Mouse (Mus musculus) lung, embryonic 15.5 days (tissue): ENCODE measurements around the gene Stac2. TPM values are rescaled to one million over a fixed set of nuclear protein-coding genes. Genes with fewer than 3 reads are reported as not detected.

Experiments used
- ATAC-seq: fragments of 200-750 bp; cut with Nextera tagmentation; 2 replicates; pipeline ENCODE4 v1.8.0; 2017; ENCODE audit warnings: moderate number of reproducible peaks, borderline replicate concordance; ENCODE audit not compliant: low FRiP score, low TSS enrichment; ENCODE audit errors: extremely low read depth
- H3K27ac ChIP-seq: fragments of 300-500 bp; sonication (generic); 2 replicates; pipeline ENCODE4 v1.5.1; 2015; ENCODE audit warnings: moderate library complexity, mild to moderate bottlenecking, inconsistent platforms
- H3K27me3 ChIP-seq: fragments of 300-500 bp; sonication (generic); 2 replicates; pipeline ENCODE4 v1.6.1; 2015; ENCODE audit warnings: inconsistent platforms
- H3K36me3 ChIP-seq: fragments of 300-500 bp; sonication (generic); 2 replicates; pipeline ENCODE4 v1.6.1; 2015; ENCODE audit warnings: inconsistent platforms
- H3K4me1 ChIP-seq: fragments of 300-500 bp; sonication (generic); 2 replicates; pipeline ENCODE4 v1.6.1; 2015; ENCODE audit warnings: inconsistent platforms
- H3K4me2 ChIP-seq: fragments of 300-500 bp; sonication (generic); 2 replicates; pipeline ENCODE4 v1.6.1; 2015; ENCODE audit warnings: inconsistent platforms, mild to moderate bottlenecking, moderate library complexity
- H3K4me3 ChIP-seq: fragments of 300-500 bp; sonication (generic); 2 replicates; pipeline ENCODE4 v1.5.1; 2015; ENCODE audit warnings: mild to moderate bottlenecking, inconsistent platforms
- H3K9ac ChIP-seq: fragments of 300-500 bp; sonication (generic); 2 replicates; pipeline ENCODE4 v1.6.1; 2015; ENCODE audit warnings: inconsistent platforms
- H3K9me3 ChIP-seq: fragments of 300-500 bp; sonication (generic); 2 replicates; pipeline ENCODE4 v1.6.1; 2016; ENCODE audit warnings: inconsistent platforms
- WGBS: fragments of 180-500 bp; shearing (Covaris S2); methylation state at CpG from one replicate; pipeline ENCODE4 v1.1.7; 2015; 5-methylcytosine and 5-hydroxymethylcytosine counted together
- microRNA-seq: library from miRNA; unstranded; fragments of <30 nt; microRNA quantifications from one replicate; pipeline ENCODE4, GENCODE M21; 2016
- polyA plus RNA-seq: library from polyadenylated mRNA; unstranded; fragments of >200 nt; fragmentation: Nextera tagmentation; extraction: Ambion mirVana; gene quantifications from 2 replicates; pipeline ENCODE4 v1.2.1, GENCODE M21; 2015

The Stac2 gene
- polyA plus RNA-seq, 1 experiment from 2014 or later: 0.16 TPM

DNA sequence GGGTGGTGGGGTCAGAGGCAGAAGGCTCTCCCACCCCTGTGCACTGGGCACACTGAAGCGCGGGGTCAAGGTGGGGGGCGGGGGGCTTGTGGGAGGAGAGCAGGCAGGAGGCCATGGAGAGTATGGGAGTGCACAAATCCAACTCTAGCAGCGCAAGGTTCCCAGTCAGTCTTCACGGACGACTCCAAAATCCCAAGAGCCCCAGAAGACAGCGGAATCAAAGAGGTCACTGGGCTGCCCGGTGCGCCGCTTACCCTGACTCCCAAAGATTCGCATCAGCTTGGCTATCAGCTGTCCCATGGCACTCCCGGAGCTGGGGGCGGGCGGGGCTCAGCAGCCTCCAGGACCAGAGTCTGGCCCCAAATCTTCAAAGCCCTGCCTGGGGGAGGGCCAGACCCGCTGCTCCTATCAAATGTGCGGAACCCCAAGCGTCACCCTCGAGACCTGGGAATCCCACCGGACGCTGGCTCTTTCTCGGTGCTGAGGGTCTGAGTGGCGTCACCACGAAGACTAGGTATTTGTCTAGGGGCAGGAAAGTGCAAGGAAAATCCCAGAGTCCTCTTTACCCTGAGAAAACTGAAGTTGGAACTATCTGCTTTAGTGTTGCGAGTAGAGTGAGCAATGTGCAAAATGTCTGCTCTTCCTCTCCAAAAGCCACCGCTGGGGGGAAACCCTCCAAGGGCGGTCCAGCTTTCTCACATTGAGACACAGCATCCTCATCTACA lies 57.5 kb downstream of the Stac2 start, which contains the start of gene Arl5c:
Gene Arl5c (minus strand): TSS at position 618 of the 725 bp plus-strand sequence.
- peak; percentile 50; the same call in 1 of the 2 replicates for ATAC-seq
- H3K4me2 ChIP-seq: peak within 1 kb of the TSS; percentile 91
- H3K9me3 ChIP-seq: no peaks in the 10 kb centered on the region
- 1% methylated on average over 26 of the region's 26 CpGs for WGBS
- peak within 1 kb of the TSS; percentile 51 for H3K4me3 ChIP-seq
- no peaks in the 10 kb centered on the region for H3K36me3 ChIP-seq
- H3K27me3 ChIP-seq: peaks cover 20% of the 10 kb centered on the region; the same call in 1 of the 2 replicates
- peaks cover 18% of the 10 kb centered on the region for H3K4me1 ChIP-seq
- H3K27ac ChIP-seq: peak within 1 kb of the TSS; percentile 13; the same call in 1 of the 2 replicates
- peak within 1 kb of the TSS; percentile 38 for H3K9ac ChIP-seq

- peaks cover 9% of the 10 kb centered on the region; the same call in 1 of the 2 replicates for H3K27me3 ChIP-seq
- peaks cover 22% of the 10 kb centered on the region for H3K4me1 ChIP-seq
- ATAC-seq: 0 out of 2 replicates have a peak, but pooled peaks have one; percentile 36
- H3K27ac ChIP-seq: no peak overlapping the region
- 8% methylated on average over 13 of the region's 13 CpGs for WGBS
- H3K4me2 ChIP-seq: peak overlapping the region; percentile 91
- peak overlapping the region; percentile 38; the same call in 1 of the 2 replicates for H3K9ac ChIP-seq
- peak overlapping the region; percentile 51 for H3K4me3 ChIP-seq
- H3K9me3 ChIP-seq: no peaks in the 10 kb centered on the region
- H3K36me3 ChIP-seq: no peaks in the 10 kb centered on the region
Measured at GRCm38 (mm10) chr11:97994539-97995100, 58.6 kb downstream of the Stac2 start.

DNA sequence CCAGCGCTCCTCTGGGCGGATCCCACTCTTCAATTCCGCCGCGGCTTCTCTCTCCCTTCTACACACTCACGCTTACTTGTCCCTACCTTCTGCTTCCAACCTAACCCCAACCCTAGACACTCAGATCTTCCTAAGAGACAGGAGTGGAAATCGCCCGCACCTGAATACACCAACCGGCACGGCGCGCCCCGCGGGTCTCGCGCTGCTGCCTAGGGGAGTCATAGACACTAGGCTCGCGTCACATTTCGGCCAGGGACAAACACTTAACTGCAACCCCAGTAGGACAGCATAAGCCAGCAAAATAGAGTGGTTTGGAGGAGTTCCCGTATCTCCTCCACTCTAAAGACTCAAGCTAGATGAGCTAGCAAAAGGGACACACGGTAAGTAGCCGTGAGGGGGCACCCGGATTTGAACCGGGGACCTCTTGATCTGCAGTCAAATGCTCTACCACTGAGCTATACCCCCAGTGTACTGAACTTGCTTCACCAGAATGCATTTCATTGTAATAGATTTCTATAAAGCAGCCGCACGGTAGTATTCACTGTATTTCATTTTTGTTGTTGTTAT lies 64.6 kb downstream of the Stac2 start:
- Histone ChIP-seq H3K9ac (peak overlapping the region; percentile 73), H3K27me3 (peaks cover 30% of the 10 kb centered on the region), H3K9me3 (no peaks in the 10 kb centered on the region), H3K4me2 (peak overlapping the region; percentile 82), H3K36me3 (no peaks in the 10 kb centered on the region), H3K4me3 (peak overlapping the region; percentile 79), H3K27ac (peak overlapping the region; percentile 85), H3K4me1 (peaks cover 28% of the 10 kb centered on the region)
- ATAC-seq: peak; percentile 82
- under 1% methylated on average over 26 of the region's 26 CpGs for WGBS

DNA sequence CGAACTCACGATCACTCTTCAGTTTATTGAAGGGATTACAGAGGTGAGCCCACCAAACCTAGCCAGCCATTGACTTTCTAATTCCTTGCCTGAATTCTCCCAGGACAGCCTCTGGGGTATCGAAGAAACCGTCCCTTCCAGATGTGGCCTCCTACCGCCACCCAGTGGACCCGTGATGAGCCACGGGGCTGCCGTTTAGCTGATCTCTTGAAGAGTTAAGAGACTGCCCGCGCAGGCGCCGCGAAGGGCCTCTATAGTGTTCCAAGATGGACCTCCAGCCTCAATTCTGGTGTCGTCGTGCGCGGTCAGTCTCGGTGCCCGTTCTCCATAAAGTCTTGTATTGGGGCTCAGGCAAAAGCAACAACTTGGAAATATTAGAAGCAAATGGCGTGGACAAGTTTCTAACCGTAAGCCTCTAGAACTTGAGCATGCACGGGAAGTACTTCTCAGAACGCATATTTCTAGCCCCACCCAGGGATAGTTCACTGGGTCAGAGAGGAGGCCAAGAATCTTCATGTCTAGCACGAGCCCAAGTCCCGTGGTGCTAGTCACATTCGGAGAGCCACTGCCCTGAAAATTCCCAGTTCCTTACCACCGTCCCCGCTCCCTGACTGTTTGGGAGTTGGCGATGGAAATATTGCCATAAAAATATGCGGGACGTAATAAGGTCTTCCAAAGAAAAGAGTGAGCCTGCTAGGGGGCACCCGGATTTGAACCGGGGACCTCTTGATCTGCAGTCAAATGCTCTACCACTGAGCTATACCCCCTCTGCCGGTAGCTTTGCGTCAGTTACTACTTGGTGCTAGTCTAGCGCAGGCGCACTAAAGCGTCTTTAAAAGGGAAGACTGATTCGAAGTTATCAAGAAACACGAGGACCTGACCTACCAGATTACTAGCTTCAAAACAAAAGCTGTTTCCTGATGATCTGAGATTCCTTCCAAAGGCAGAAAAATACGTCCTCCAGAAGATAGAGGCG lies 65.4 kb downstream of the Stac2 start:
- Histone ChIP-seq H3K9me3 (no peaks in the 10 kb centered on the region), H3K36me3 (no peaks in the 10 kb centered on the region), H3K4me3 (peak overlapping the region; percentile 79), H3K4me2 (peak overlapping the region; percentile 82), H3K4me1 (peaks cover 28% of the 10 kb centered on the region), H3K27ac (peak overlapping the region; percentile 88), H3K9ac (peak overlapping the region; percentile 73), H3K27me3 (peaks cover 30% of the 10 kb centered on the region)
- peak; percentile 82 for ATAC-seq
- under 1% methylated on average over 42 of the region's 42 CpGs for WGBS

DNA sequence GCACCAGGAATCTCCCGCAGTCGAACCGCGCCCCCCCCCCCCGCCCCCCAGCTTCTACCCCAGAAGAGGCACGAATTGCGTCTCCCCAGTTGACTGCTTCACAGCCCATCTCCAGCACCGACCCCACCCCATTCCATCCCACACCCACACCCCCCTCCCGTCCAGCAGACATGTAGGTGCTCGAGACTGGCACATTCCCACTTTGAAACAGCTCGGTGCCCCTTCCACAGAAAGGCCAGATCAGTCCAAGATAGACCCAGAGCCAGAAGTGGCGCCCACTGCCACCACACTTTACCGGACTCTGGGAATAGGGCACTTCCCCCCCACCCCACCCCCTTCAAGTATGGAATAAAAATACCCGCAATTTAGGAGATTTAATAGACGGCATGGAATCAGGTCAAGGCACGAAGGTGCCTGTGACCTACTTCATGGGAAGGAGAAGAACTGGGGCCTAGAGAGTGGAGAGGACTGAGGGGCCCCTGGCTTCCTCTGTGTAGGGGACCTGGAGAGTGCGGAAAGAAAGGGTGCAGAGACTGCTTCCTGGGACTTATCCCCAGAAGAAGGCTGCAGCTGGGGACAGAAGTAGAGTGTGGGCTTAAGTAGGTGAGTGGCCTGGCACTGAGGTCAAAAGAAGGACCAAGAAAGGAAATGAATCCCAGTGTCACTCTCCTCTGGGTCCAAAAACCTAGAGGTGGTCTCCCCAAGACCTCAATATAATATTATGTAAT lies 66.4 kb downstream of the Stac2 start:
- Histone ChIP-seq H3K36me3 (no peaks in the 10 kb centered on the region), H3K27me3 (peaks cover 30% of the 10 kb centered on the region), H3K27ac (no peak overlapping the region), H3K9me3 (no peaks in the 10 kb centered on the region), H3K4me1 (peaks cover 28% of the 10 kb centered on the region), H3K4me2 (peak overlapping the region; percentile 82), H3K9ac (peak overlapping the region; percentile 51; the same call in 1 of the 2 replicates), H3K4me3 (peak overlapping the region; percentile 79)
- ATAC-seq: no peak
- 27% methylated on average over 14 of the region's 17 CpGs for WGBS

Small RNA genes within 50 kb of the gene (microRNA-seq; reads per million reads assigned to microRNA genes)
- gene Gm27597: not detected

Other genes starting within 250 kb of the Stac2 start
- 4.2 and 4.4 TPM in 2 replicates for gene B230217C12Rik, start 212.7 kb downstream of the Stac2 start, polyA plus RNA-seq
- 0.42 and 0.64 TPM in 2 replicates for gene Fbxo47, start 169.3 kb downstream of the Stac2 start, polyA plus RNA-seq
- gene Plxdc1, start 67.0 kb downstream of the Stac2 start, polyA plus RNA-seq: 0.89 and 1.3 TPM in 2 replicates
- 6.8 and 9.0 TPM in 2 replicates for gene Arl5c, start 57.3 kb downstream of the Stac2 start, polyA plus RNA-seq
- 4.9 and 5.2 TPM in 2 replicates for gene Cacnb1, start 30.4 kb downstream of the Stac2 start, polyA plus RNA-seq
- 1,039 and 1,081 TPM in 2 replicates for gene Rpl19, start 26.8 kb downstream of the Stac2 start, polyA plus RNA-seq
- 14.0 and 17.6 TPM in 2 replicates for gene Fbxl20, start 96.9 kb upstream of the Stac2 start, polyA plus RNA-seq
- 57.8 and 60.8 TPM in 2 replicates for gene Med1, start 139.8 kb upstream of the Stac2 start, polyA plus RNA-seq
- 8.8 and 10.0 TPM in 2 replicates for gene Cdk12, start 149.6 kb upstream of the Stac2 start, polyA plus RNA-seq